Mouse (Mus musculus) heart, embryonic 14.5 days (tissue): ENCODE results near the gene Trp53tg5. TPM values are rescaled to one million over a fixed set of nuclear protein-coding genes. Genes with fewer than 3 reads are reported as not detected.

Source experiments
- ATAC-seq: fragments of 200-750 bp; cut with Nextera tagmentation; 2 replicates; pipeline ENCODE4 v1.8.0; 2017; ENCODE audit warnings: low read depth, moderate TSS enrichment; ENCODE audit not compliant: insufficient number of reproducible peaks, insufficient read depth, low FRiP score
- H3K27ac ChIP-seq, 2 experiments: fragments of 200-500 bp in 1 of 2; fragments of 300-500 bp in 1 of 2; sonication (generic) in 1 of 2; replicated peaks in 1 of 2; 2 replicates each; pipeline ENCODE4 v1.5.1; 2012 to 2014; ENCODE audit warnings: low read depth in 2 of 2, low read length in 2 of 2, control low read depth in 1 of 2, mild to moderate bottlenecking in 1 of 2, mixed read lengths in 1 of 2; ENCODE audit not compliant: control insufficient read depth in 1 of 2, insufficient read depth in 1 of 2
- H3K27me3 ChIP-seq: fragments of 300-500 bp; sonication (generic); 2 replicates; pipeline ENCODE4 v1.6.1; 2014; ENCODE audit warnings: mild to moderate bottlenecking, low read length, control low read depth; ENCODE audit not compliant: control insufficient read depth, insufficient read depth
- H3K36me3 ChIP-seq: fragments of 300-500 bp; sonication (generic); 2 replicates; pipeline ENCODE4 v1.6.1; 2014; ENCODE audit warnings: mild to moderate bottlenecking, control low read depth, low read length, mixed read lengths; ENCODE audit not compliant: control insufficient read depth, insufficient read depth
- H3K4me1 ChIP-seq, 2 experiments: fragments of 200-500 bp in 1 of 2; fragments of 300-500 bp in 1 of 2; sonication (generic) in 1 of 2; 2 replicates each; pipeline ENCODE4 v1.6.1; 2012 to 2014; ENCODE audit warnings: low read length in 2 of 2, control low read depth in 1 of 2, mixed read lengths in 1 of 2; ENCODE audit not compliant: control insufficient read depth in 2 of 2, insufficient read depth in 2 of 2
- H3K4me2 ChIP-seq: fragments of 300-500 bp; sonication (generic); 2 replicates; pipeline ENCODE4 v1.6.1; 2014; ENCODE audit warnings: mild to moderate bottlenecking, low read length
- H3K4me3 ChIP-seq, 2 experiments: fragments of 200-500 bp in 1 of 2; fragments of 300-500 bp in 1 of 2; sonication (generic) in 1 of 2; 2 replicates each; pipeline ENCODE4 v1.5.1; 2012 to 2014; ENCODE audit warnings: low read length in 2 of 2, mild to moderate bottlenecking in 2 of 2, control low read depth in 1 of 2, low read depth in 1 of 2, moderate library complexity in 1 of 2; ENCODE audit not compliant: control insufficient read depth in 1 of 2, insufficient read depth in 1 of 2
- H3K9ac ChIP-seq: fragments of 300-500 bp; sonication (generic); 2 replicates; pipeline ENCODE4 v1.6.1; 2014; ENCODE audit warnings: mild to moderate bottlenecking, low read length
- H3K9me3 ChIP-seq: fragments of 300-500 bp; sonication (generic); 2 replicates; pipeline ENCODE4 v1.6.1; 2016; ENCODE audit warnings: low read length, control low read depth; ENCODE audit not compliant: control insufficient read depth
- WGBS: fragments of 180-500 bp; shearing (Covaris S2); extraction: QIAGEN DNeasy Blood & Tissue Kit; methylation state at CpG from one replicate; pipeline ENCODE4 v1.1.7; 2014; 5-methylcytosine and 5-hydroxymethylcytosine counted together
- polyA plus RNA-seq: library from polyadenylated mRNA; unstranded; fragments of >200 nt; fragmentation: Nextera tagmentation; extraction: Ambion mirVana; gene quantifications from 2 replicates; pipeline ENCODE4 v1.2.1, GENCODE M21; 2014

Gene Trp53tg5
- not detected in 2 replicates for polyA plus RNA-seq

DNA sequence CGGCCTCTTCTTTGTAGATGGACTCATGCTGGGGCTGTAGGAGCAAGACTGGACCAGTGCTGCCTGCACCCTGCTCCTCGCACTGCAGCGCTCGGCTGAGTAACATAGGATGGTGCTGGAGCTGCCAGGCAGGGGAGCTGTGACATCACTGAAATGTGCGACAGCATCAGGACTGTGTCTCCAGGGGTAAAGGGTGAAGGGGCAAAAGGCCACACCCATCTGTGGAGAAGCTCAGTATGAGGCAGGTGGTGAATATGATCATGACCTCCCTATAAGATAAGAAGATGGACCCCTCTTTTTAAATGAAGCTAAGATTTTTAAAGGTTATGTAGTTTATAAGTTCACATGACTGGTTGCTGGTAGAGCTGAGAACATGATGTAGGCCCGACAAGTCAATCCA lies at the start of gene Trp53tg5:
Gene Trp53tg5 (minus strand): TSS at position 101 of the 400 bp plus-strand sequence.
- H3K4me1 ChIP-seq: no peaks in the 10 kb centered on the region
- ATAC-seq: no peak
- H3K4me3 ChIP-seq: no peak within 1 kb of the TSS
- no peak within 1 kb of the TSS for H3K9ac ChIP-seq
- no peaks in the 10 kb centered on the region for H3K27me3 ChIP-seq
- H3K4me2 ChIP-seq: no peak within 1 kb of the TSS
- H3K36me3 ChIP-seq: peaks cover 13% of the 10 kb centered on the region; the same call in 1 of the 2 replicates
- no peaks in the 10 kb centered on the region for H3K9me3 ChIP-seq
- H3K27ac ChIP-seq: no peak within 1 kb of the TSS
- 76% methylated on average over 6 of the region's 6 CpGs for WGBS

DNA sequence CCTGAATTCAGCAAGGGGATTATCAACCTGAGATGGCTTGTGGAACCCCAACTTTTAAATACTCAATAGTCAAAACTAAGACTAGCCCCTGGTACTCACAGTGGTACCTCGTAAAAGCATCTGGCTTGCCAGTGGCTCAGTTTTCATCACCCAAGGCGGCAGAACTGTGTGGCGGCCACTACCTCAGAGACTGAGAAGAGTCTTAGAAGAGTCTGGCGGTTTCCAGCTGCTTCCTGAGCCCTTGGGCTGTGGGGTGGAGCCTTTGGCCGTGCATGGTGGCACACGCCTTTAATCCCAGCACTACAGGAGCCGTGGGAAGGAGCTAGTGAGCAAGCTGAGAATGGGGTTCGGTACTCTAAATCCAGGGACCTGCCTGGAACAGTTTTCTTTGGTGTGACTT lies 48.8 kb upstream of the Trp53tg5 start:
- whole genome bisulfite sequencing: 25% methylated on average over 8 of the region's 8 CpGs
- Histone ChIP-seq H3K9me3 (peaks cover 13% of the 10 kb centered on the region), H3K27ac (no peak overlapping the region), H3K4me1 (peaks cover 2 to 6% of the 10 kb centered on the region in 2 experiments; a peak in 2 of 4 replicates), H3K27me3 (peaks cover 14% of the 10 kb centered on the region), H3K4me2 (no peak overlapping the region), H3K36me3 (no peaks in the 10 kb centered on the region), H3K9ac (no peak overlapping the region), H3K4me3 (no peak overlapping the region)
- ATAC-seq: no peak

DNA sequence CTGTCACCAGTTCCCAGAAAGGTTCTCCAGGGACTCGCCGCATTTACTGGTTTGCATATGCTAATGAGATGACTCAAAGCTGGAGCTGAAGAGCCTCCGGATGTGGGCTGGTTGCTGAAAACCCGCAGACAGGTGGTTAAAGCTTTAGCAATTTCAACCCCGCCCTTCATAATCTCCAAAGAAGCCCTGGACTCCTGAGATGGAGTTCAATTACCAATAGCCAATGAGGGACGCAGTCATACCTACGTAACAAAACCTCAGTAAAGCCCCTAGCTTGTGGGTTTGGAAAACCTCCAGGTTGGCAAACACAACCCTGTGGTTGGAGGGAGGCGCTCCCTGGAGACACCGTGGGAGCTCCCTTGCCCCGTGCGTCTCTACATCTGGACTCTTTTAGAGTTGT lies 48.3 kb upstream of the Trp53tg5 start:
- Histone ChIP-seq H3K4me3 (no peak overlapping the region), H3K27ac (no peak overlapping the region), H3K9me3 (peaks cover 13% of the 10 kb centered on the region), H3K9ac (no peak overlapping the region), H3K4me2 (no peak overlapping the region), H3K4me1 (peaks cover 2 to 6% of the 10 kb centered on the region in 2 experiments; a peak in 2 of 4 replicates), H3K27me3 (peaks cover 14% of the 10 kb centered on the region), H3K36me3 (no peaks in the 10 kb centered on the region)
- ATAC-seq: no peak
- WGBS: 11% methylated on average over 11 of the region's 11 CpGs

DNA sequence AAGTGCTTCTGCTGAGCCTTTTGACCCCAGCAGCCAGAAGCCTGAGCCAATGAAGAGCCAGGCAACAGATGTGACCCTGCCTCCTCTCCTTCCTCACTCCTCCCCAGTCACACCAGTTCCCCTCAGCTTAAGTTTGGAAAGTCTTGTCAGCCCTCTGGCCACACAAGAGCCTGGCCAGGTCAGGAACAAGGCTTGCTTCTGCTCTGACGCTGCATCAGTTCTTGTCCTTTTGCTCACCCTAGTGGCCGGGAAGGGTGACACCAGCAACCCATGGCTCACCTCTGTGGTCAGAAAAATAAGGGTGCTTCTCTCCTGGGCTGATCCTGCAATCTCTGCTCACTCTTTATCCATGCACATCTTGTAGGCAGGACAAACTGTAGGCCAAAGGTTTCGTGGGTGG lies 47.3 kb upstream of the Trp53tg5 start:
- no peak overlapping the region for H3K27ac ChIP-seq
- WGBS: 8% methylated on average over 3 of the region's 3 CpGs
- peaks cover 7% of the 10 kb centered on the region for H3K9me3 ChIP-seq
- peak; percentile 39; the same call in 1 of the 2 replicates for ATAC-seq
- no peak overlapping the region for H3K9ac ChIP-seq
- H3K4me2 ChIP-seq: no peak overlapping the region
- no peaks in the 10 kb centered on the region for H3K36me3 ChIP-seq
- peaks cover 2 to 6% of the 10 kb centered on the region in 2 experiments; a peak in 2 of 4 replicates for H3K4me1 ChIP-seq
- no peak overlapping the region for H3K4me3 ChIP-seq
- H3K27me3 ChIP-seq: peaks cover 14% of the 10 kb centered on the region

DNA sequence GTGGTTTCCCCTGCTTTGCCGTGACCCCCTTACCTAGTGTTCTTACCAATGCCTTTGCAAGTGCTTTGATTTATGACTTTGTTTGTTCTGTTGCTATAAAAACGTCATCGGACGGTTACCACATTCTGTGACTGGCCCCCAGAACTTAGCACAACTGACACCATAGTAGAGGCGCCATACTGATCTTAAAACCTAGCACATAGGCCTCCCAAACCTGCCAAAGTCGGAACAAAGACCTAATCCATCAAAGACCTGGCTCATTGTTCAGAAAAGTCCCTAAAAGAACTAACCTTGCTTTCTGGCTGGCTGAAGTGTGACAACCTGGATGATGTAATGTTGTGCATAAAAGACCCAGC lies 45.6 kb upstream of the Trp53tg5 start:
- H3K36me3 ChIP-seq: no peaks in the 10 kb centered on the region
- peaks cover 14% of the 10 kb centered on the region for H3K27me3 ChIP-seq
- peaks cover 2 to 6% of the 10 kb centered on the region in 2 experiments; a peak in 3 of 4 replicates for H3K4me1 ChIP-seq
- no peak overlapping the region; a peak in 1 of 4 replicates for H3K27ac ChIP-seq
- H3K9ac ChIP-seq: no peak overlapping the region
- no peak for ATAC-seq
- H3K4me3 ChIP-seq: no peak overlapping the region
- WGBS: 73% methylated on average over 6 of the region's 6 CpGs
- peaks cover 5% of the 10 kb centered on the region; the same call in 1 of the 2 replicates for H3K9me3 ChIP-seq
- H3K4me2 ChIP-seq: no peak overlapping the region

DNA sequence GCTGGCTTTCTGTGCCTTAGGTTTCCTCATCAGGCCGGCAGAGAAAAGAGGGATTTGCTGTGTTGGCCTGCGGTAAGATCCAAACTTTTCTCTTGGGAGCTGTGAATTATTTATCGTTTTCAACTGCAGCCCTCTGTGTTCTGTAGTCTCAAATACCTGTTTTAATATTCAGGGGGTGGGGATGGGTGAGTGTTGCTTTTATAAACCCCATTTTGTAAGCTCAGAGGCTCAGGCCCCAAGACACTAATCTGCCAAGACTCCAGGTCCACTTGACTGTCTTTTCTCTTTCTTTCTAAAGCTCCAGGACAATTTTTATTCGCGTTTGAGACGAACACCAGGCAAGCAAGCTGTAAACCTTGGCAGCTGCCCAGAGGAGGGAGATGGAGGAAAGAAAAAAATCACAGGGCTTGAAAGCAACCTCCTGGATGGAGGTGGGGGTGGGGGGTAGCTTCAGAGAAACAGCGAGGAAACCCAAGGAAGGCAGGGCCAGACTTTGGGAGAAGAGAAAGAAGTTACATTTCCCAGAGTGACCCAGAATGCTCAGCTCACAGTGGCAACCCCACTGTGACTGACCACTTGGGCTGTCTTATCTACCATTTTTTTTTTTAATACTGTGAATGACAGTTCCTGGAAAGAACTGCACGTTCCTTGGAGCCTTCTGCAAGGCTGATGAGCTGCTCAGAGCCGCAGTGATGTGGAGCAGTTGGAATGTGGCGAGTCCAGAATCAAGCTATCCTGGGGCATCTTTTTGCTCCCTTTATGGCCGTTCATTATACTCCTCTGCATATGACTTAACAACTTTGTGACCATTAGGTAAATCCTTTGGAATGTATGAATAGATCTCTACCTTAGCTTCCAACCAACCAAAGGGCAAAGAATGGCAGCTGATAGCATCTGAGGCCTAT lies 45.0 kb upstream of the Trp53tg5 start:
- Histone ChIP-seq H3K27me3 (peaks cover 14% of the 10 kb centered on the region), H3K4me1 (peaks cover 2 to 6% of the 10 kb centered on the region in 2 experiments; a peak in 3 of 4 replicates), H3K9me3 (peaks cover 5% of the 10 kb centered on the region; the same call in 1 of the 2 replicates), H3K4me3 (no peak overlapping the region), H3K9ac (no peak overlapping the region), H3K36me3 (no peaks in the 10 kb centered on the region), H3K27ac (peak overlapping the region; percentile 12 to 45; a peak in 3 of 4 replicates), H3K4me2 (no peak overlapping the region)
- WGBS: 35% methylated on average over 11 of the region's 11 CpGs
- ATAC-seq: no peak

DNA sequence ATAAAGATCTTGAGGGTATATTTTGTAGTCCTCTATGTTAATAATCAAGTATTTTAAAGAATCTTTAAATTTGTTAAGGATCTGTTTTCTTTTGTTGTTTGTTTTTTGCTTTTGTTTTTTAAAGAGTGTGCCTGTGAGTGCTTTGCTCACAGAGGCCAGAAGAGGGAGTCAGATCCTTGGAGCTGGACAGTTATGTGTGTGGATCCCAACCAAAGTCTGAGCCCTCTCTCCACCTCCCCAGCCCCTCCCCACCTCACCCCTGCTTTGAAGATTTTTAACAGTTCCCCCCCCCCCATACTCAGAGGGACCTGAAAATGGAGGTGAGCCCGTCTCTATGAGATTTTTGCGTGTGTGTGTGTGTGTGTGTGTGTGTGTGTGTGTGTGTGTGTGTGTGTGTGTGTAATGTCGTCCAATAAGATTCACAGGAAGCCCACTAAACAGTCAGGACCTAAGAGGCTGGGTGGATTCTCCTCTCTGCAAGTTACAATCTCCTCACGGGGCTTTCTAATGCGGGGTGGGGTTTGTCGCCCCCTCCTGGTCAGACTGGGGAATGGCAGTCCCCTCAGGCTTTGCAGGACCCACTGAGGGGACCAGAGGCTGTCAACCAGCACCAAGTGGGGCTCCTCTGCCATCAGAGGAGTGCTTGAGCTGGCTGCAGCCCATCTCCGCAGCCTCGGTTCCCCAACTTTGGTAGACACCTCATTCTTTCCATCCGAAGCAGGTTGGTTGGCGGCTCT lies 44.1 kb upstream of the Trp53tg5 start:
- H3K27ac ChIP-seq: peak overlapping the region; percentile 12 to 18; a peak in 1 of 4 replicates
- 0 out of 2 replicates have a peak, but pooled peaks cover under 1% of the 10 kb centered on the region for H3K9me3 ChIP-seq
- H3K4me2 ChIP-seq: no peak overlapping the region
- 31% methylated on average over 10 of the region's 10 CpGs for WGBS
- H3K27me3 ChIP-seq: peaks cover 11% of the 10 kb centered on the region
- no peak overlapping the region for H3K9ac ChIP-seq
- ATAC-seq: no peak
- no peaks in the 10 kb centered on the region for H3K36me3 ChIP-seq
- H3K4me3 ChIP-seq: no peak overlapping the region
- H3K4me1 ChIP-seq: peaks cover 6% of the 10 kb centered on the region in 2 experiments; a peak in 3 of 4 replicates
